Mouse (Mus musculus): ENCODE data around the gene Snx29.
"Not testable (repeated sequence)": the region's sequence is repeated elsewhere in the genome, so short reads cannot be mapped to it uniquely, and the experiment has no call there.

Gene Snx29

GRCm38 (mm10) chr16:11322409-11323323, at the start of gene Snx29:
Snx29 (plus strand) TSS chr16:11322908.
- DNase-seq (ENCODE audit: low read depth, low spot score) = peak; percentile 91

- no peak for DNase-seq (ENCODE audit: low read depth, low spot score)
Observed at GRCm38 (mm10) chr16:11276888-11277287, 45.8 kb upstream of the Snx29 start.

- DNase-seq (ENCODE audit: low read depth, low spot score) = no peak
Observed at GRCm38 (mm10) chr16:11278778-11279177, 43.9 kb upstream of the Snx29 start.

GRCm38 (mm10) chr16:11282655-11283232, 40.0 kb upstream of the Snx29 start:
- DNase-seq (ENCODE audit: low read depth, low spot score) = no peak

- DNase-seq (ENCODE audit: low read depth, low spot score) = no peak
Observed at GRCm38 (mm10) chr16:11284881-11285280, 37.8 kb upstream of the Snx29 start.

GRCm38 (mm10) chr16:11285949-11286348, 36.8 kb upstream of the Snx29 start:
- peak; percentile 73 for DNase-seq (ENCODE audit: low read depth, low spot score)

- DNase-seq (ENCODE audit: low read depth, low spot score) = not testable (repeated sequence)
Observed at GRCm38 (mm10) chr16:11288873-11289272, 33.8 kb upstream of the Snx29 start.

GRCm38 (mm10) chr16:11295583-11295982, 27.1 kb upstream of the Snx29 start:
- not testable (repeated sequence) for DNase-seq (ENCODE audit: low read depth, low spot score)

GRCm38 (mm10) chr16:11297700-11298099, 25.0 kb upstream of the Snx29 start:
- DNase-seq (ENCODE audit: low read depth, low spot score) = peak; percentile 77

GRCm38 (mm10) chr16:11303741-11304140, 19.0 kb upstream of the Snx29 start:
- no peak for DNase-seq (ENCODE audit: low read depth, low spot score)

GRCm38 (mm10) chr16:11305531-11305930, 17.2 kb upstream of the Snx29 start:
- DNase-seq (ENCODE audit: low read depth, low spot score) = no peak

- no peak for DNase-seq (ENCODE audit: low read depth, low spot score)
Observed at GRCm38 (mm10) chr16:11313512-11313911, 9.2 kb upstream of the Snx29 start, which contains the start of gene Tnfrsf17. Tnfrsf17 (plus strand) TSS chr16:11313812.

GRCm38 (mm10) chr16:11315786-11316320, 6.9 kb upstream of the Snx29 start:
- no peak for DNase-seq (ENCODE audit: low read depth, low spot score)

- no peak for DNase-seq (ENCODE audit: low read depth, low spot score)
Observed at GRCm38 (mm10) chr16:11316748-11317147, 6.0 kb upstream of the Snx29 start.

- peak; percentile 31 for DNase-seq (ENCODE audit: low read depth, low spot score)
Observed at GRCm38 (mm10) chr16:11317324-11317723, 5.4 kb upstream of the Snx29 start.

GRCm38 (mm10) chr16:11323324-11324051, 780 bp downstream of the Snx29 start:
- peak; percentile 75 for DNase-seq (ENCODE audit: low read depth, low spot score)

- peak; percentile 55 for DNase-seq (ENCODE audit: low read depth, low spot score)
Observed at GRCm38 (mm10) chr16:11330081-11330800, 7.5 kb downstream of the Snx29 start.

- DNase-seq (ENCODE audit: low read depth, low spot score) = no peak
Observed at GRCm38 (mm10) chr16:11331030-11331429, 8.3 kb downstream of the Snx29 start.

GRCm38 (mm10) chr16:11343292-11343815, 20.6 kb downstream of the Snx29 start:
- DNase-seq (ENCODE audit: low read depth, low spot score) = no peak

- no peak for DNase-seq (ENCODE audit: low read depth, low spot score)
Observed at GRCm38 (mm10) chr16:11351903-11352302, 29.2 kb downstream of the Snx29 start.

- DNase-seq (ENCODE audit: low read depth, low spot score) = no peak
Observed at GRCm38 (mm10) chr16:11359173-11359572, 36.5 kb downstream of the Snx29 start.
